Mouse (Mus musculus): Measurements from ENCODE around the gene Ndufs5. TPM values are rescaled to one million over a fixed set of nuclear protein-coding genes. Genes with fewer than 3 reads are reported as not detected.

Gene Ndufs5
- total and polyA plus RNA-seq, 2 experiments from 2014 or later: 161 to 536 TPM

DNA sequence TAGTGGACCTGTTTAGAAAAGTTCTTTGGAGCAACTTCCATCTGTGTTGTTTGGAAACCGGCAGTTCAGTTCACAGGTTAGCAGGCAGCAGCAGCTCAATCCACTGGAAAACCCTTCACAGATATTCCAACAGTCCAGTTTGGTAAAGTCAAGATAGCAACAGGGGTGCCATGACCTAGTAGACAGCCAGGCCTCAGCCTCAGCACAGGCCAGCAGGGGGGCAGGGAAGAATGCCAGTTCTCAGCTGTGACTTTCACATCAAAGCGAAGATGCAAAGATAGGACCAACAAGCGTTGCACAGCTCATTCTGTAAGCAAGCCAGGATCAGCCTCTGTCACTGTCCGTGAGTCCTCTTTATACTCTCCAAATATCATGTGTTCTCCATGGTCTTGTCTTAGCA lies 3.8 kb upstream of the Ndufs5 start:
- Histone ChIP-seq H3K4me2 (ENCODE audit: low read depth) (no peak overlapping the region), H3K9ac (no peak overlapping the region), H3K36me3 (ENCODE audit: insufficient read depth) (no peaks in the 10 kb centered on the region), H3K27ac (ENCODE audit: low read depth, low read length) (no peak overlapping the region), H3K9me3 (ENCODE audit: low read length) (no peaks in the 10 kb centered on the region), H3K4me1 (ENCODE audit: insufficient read depth) (peaks cover 7% of the 10 kb centered on the region; the same call in 1 of the 2 replicates), H3K4me3 (ENCODE audit: low read depth, low read length) (no peak overlapping the region), H3K27me3 (ENCODE audit: insufficient read depth, low read length) (no peaks in the 10 kb centered on the region)
- no peak for ATAC-seq
- DNase-seq: no peak
- TF ChIP-seq CTCF (IDR thresholded peaks at IDR 0.05; ENCODE audit: low read depth): no peak
- 90% methylated on average over 4 of the region's 4 CpGs for WGBS

GRCm38 (mm10) chr4:123718434-123718780 lies 405 bp upstream of the Ndufs5 start:
- ATAC-seq (0 out of 2 replicates have a peak, but pooled peaks have one; percentile 3), DNase-seq (no peak)
- WGBS: 27% methylated on average over 7 of the region's 7 CpGs
- no peaks in the 10 kb centered on the region for H3K27me3 ChIP-seq (ENCODE audit: insufficient read depth, low read length)
- H3K27ac ChIP-seq (ENCODE audit: low read depth, low read length): no peak overlapping the region
- TF ChIP-seq CTCF (IDR thresholded peaks at IDR 0.05; ENCODE audit: low read depth): no peak
- peak overlapping the region; percentile 74 for H3K9ac ChIP-seq
- H3K36me3 ChIP-seq (ENCODE audit: insufficient read depth): peaks cover 12% of the 10 kb centered on the region; the same call in 1 of the 2 replicates
- H3K4me1 ChIP-seq (ENCODE audit: insufficient read depth): peaks cover 7% of the 10 kb centered on the region; the same call in 1 of the 2 replicates
- peak overlapping the region; percentile 71 for H3K4me2 ChIP-seq (ENCODE audit: low read depth)
- no peaks in the 10 kb centered on the region for H3K9me3 ChIP-seq (ENCODE audit: low read length)
- peak overlapping the region; percentile 65 for H3K4me3 ChIP-seq (ENCODE audit: low read depth, low read length)

DNA sequence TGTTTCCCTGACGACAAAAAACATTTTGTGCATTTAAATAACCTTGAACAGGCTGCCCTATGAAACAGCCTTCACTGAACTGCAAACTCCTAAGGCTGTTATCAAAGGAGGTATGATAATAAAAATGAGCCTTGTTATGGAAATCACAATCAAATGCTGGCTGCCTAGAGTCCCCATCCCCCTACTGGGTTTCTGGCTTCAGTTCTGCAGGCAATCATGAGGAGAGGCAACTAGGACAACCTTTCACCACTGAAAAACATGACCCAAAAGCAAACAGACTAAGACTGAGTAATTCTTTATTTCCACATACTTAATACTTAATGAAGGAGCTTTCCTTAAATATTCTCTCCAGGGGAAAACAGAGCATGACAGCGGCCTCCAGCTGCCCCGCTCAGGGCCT lies 5.6 kb downstream of the Ndufs5 start:
- Histone ChIP-seq H3K36me3 (ENCODE audit: insufficient read depth) (peaks cover 21% of the 10 kb centered on the region), H3K9ac (no peak overlapping the region), H3K4me3 (ENCODE audit: low read depth, low read length) (no peak overlapping the region), H3K4me2 (ENCODE audit: low read depth) (no peak overlapping the region), H3K4me1 (ENCODE audit: insufficient read depth) (peaks cover 4% of the 10 kb centered on the region; the same call in 1 of the 2 replicates), H3K27ac (ENCODE audit: low read depth, low read length) (no peak overlapping the region), H3K27me3 (ENCODE audit: insufficient read depth, low read length) (no peaks in the 10 kb centered on the region), H3K9me3 (ENCODE audit: low read length) (no peaks in the 10 kb centered on the region)
- ATAC-seq (no peak), DNase-seq (no peak)
- WGBS: 97% methylated on average over 1 of the region's 3 CpGs
- no peak for TF ChIP-seq CTCF (IDR thresholded peaks at IDR 0.05; ENCODE audit: low read depth)

DNA sequence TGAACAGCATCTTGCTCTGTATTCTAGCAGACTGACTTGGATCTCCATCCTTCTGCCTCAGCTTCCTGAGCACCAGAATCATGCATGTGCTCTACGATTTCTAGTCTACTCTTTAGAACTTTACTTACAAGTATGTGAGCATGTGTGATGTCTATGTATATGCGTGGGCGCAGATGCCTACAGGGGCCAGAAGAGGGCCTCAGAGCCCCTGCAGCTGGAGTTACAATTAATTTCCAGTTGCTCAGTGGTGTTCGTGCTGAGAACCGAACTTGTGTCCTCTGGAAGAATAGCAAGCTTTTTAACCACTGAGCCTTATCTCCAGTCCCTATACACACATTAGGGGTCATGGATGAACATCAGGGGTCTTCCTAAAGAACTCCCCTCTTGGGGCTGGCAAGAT lies 10.7 kb downstream of the Ndufs5 start:
- no peaks in the 10 kb centered on the region for H3K9me3 ChIP-seq (ENCODE audit: low read length)
- whole genome bisulfite sequencing: 91% methylated on average over 5 of the region's 5 CpGs
- no peak overlapping the region for H3K9ac ChIP-seq
- H3K4me2 ChIP-seq (ENCODE audit: low read depth): no peak overlapping the region
- H3K4me1 ChIP-seq (ENCODE audit: insufficient read depth): no peaks in the 10 kb centered on the region
- peaks cover 7% of the 10 kb centered on the region for H3K36me3 ChIP-seq (ENCODE audit: insufficient read depth)
- no peak for TF ChIP-seq CTCF (IDR thresholded peaks at IDR 0.05; ENCODE audit: low read depth)
- no peak overlapping the region for H3K4me3 ChIP-seq (ENCODE audit: low read depth, low read length)
- no peaks in the 10 kb centered on the region; the same call in 1 of the 2 replicates for H3K27me3 ChIP-seq (ENCODE audit: insufficient read depth, low read length)
- ATAC-seq (no peak), DNase-seq (no peak)
- H3K27ac ChIP-seq (ENCODE audit: low read depth, low read length): no peak overlapping the region

DNA sequence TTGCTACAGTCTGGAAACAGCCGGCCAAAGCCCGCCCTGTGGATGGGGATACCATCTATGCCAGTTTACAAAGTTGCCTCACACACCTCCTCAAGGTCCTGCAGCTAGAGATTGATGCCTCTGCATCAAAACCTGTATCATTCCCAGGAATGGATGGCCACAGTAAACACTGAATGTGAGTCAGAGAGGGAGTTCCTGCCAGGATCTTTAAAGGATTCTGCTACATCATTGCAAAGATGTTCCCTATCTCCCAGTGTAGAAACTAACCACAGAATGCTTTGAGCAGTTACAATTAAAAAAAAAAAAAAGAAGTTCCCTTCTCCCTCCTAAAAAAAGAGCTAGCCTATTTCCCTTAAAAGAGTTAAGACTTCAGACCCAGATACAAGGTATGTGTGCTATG lies 12.7 kb downstream of the Ndufs5 start:
- Histone ChIP-seq H3K9ac (no peak overlapping the region), H3K4me2 (ENCODE audit: low read depth) (no peak overlapping the region), H3K9me3 (ENCODE audit: low read length) (no peaks in the 10 kb centered on the region), H3K4me3 (ENCODE audit: low read depth, low read length) (no peak overlapping the region), H3K36me3 (ENCODE audit: insufficient read depth) (no peaks in the 10 kb centered on the region), H3K27ac (ENCODE audit: low read depth, low read length) (no peak overlapping the region), H3K27me3 (ENCODE audit: insufficient read depth, low read length) (no peaks in the 10 kb centered on the region; the same call in 1 of the 2 replicates), H3K4me1 (ENCODE audit: insufficient read depth) (no peaks in the 10 kb centered on the region)
- ATAC-seq: no peak
- DNase-seq: no peak
- TF ChIP-seq CTCF (IDR thresholded peaks at IDR 0.05; ENCODE audit: low read depth): no peak
- 94% methylated on average over 2 of the region's 2 CpGs for WGBS

- DNase-seq (no peak), ATAC-seq (no peak)
- Histone ChIP-seq H3K27me3 (ENCODE audit: insufficient read depth, low read length) (no peaks in the 10 kb centered on the region), H3K4me3 (ENCODE audit: low read depth, low read length) (no peak overlapping the region), H3K4me2 (ENCODE audit: low read depth) (no peak overlapping the region), H3K9ac (no peak overlapping the region), H3K4me1 (ENCODE audit: insufficient read depth) (no peaks in the 10 kb centered on the region), H3K27ac (ENCODE audit: low read depth, low read length) (no peak overlapping the region), H3K36me3 (ENCODE audit: insufficient read depth) (no peaks in the 10 kb centered on the region), H3K9me3 (ENCODE audit: low read length) (no peaks in the 10 kb centered on the region)
- no peak for TF ChIP-seq CTCF (IDR thresholded peaks at IDR 0.05; ENCODE audit: low read depth)
- 90% methylated on average over 12 of the region's 12 CpGs for WGBS
Observed at GRCm38 (mm10) chr4:123693384-123693783, 24.6 kb downstream of the Ndufs5 start.

DNA sequence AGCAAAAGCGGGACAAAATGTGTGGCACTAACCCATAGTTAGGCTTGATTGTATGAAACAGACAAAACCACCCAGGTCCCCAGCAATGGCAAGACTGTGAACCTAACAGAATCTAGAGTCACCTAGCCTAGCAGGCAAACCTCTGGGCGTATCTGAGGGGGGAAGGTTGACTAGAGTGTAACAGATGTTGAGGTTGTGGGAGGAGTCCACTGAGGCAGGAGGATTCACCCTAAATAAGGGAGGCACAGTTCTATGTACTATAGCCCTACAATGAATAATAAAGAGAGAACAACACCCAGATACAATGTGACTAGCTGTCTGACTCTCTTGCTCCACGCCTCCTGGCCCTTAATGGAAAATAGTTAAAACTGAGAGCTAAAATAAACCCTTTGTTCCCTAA lies 25.9 kb downstream of the Ndufs5 start:
- DNase-seq: no peak
- no peak for ATAC-seq
- no peak overlapping the region for H3K4me3 ChIP-seq (ENCODE audit: low read depth, low read length)
- no peak overlapping the region for H3K9ac ChIP-seq
- no peaks in the 10 kb centered on the region for H3K36me3 ChIP-seq (ENCODE audit: insufficient read depth)
- no peaks in the 10 kb centered on the region for H3K4me1 ChIP-seq (ENCODE audit: insufficient read depth)
- TF ChIP-seq CTCF (IDR thresholded peaks at IDR 0.05; ENCODE audit: low read depth): no peak
- no peak overlapping the region for H3K27ac ChIP-seq (ENCODE audit: low read depth, low read length)
- no peaks in the 10 kb centered on the region for H3K9me3 ChIP-seq (ENCODE audit: low read length)
- H3K4me2 ChIP-seq (ENCODE audit: low read depth): no peak overlapping the region
- H3K27me3 ChIP-seq (ENCODE audit: insufficient read depth, low read length): no peaks in the 10 kb centered on the region
- 86% methylated on average over 3 of the region's 3 CpGs for WGBS

DNA sequence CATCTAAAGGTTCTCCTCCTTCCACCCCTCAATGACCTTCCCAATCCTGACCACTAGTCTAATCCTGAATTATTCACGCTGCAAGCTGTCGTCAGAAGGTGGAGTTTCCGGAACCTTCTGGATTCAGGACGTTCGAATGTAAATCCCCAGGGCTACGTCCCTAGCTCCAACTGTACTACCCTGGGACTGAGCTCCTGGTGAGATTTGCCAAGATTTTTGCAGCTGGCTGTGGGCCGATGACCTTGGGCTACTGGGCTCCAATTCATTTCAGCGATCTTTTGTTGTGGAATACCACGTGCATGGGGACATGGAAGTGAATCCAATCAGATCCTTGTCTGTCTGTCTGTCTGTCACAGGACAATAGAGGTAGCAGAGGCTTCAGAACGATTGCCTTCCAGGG lies 27.7 kb downstream of the Ndufs5 start:
- 85% methylated on average over 10 of the region's 10 CpGs for WGBS
- Histone ChIP-seq H3K9me3 (ENCODE audit: low read length) (no peaks in the 10 kb centered on the region), H3K4me2 (ENCODE audit: low read depth) (no peak overlapping the region), H3K27me3 (ENCODE audit: insufficient read depth, low read length) (no peaks in the 10 kb centered on the region), H3K9ac (no peak overlapping the region), H3K4me1 (ENCODE audit: insufficient read depth) (peaks cover 5% of the 10 kb centered on the region), H3K36me3 (ENCODE audit: insufficient read depth) (no peaks in the 10 kb centered on the region), H3K27ac (ENCODE audit: low read depth, low read length) (no peak overlapping the region), H3K4me3 (ENCODE audit: low read depth, low read length) (no peak overlapping the region)
- no peak for DNase-seq
- TF ChIP-seq CTCF (IDR thresholded peaks at IDR 0.05; ENCODE audit: low read depth): no peak
- no peak for ATAC-seq
